ENCODE assay signal across 17 mouse cellular contexts in the genomic region with DNA sequence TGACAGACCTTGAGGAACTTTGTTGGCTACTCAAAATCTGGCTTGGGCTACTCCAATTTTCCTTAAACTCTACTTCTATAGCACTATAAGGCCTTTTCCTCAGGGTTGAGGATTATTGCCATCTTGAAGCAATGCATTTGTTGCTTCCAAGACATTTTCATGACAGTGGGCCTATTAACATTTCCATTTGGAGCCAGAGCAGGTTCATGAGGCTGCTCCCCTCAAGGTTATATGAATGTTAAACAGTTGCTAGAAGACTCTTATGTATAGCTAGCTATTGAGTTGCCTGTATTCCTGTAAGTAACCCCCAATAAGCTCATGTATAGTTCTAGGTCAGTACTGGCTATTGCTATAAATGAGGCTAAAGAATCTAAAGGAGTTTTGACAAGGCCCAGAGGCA. TPM values are rescaled to one million over a fixed set of nuclear protein-coding genes. Genes with fewer than 3 reads are reported as not detected.
A peak's percentile ranks its signal among the peaks of the same experiment; 100 is the strongest.
DNase-seq lines count a peak whose midpoint lies in the region; ATAC-seq lines count a peak whose summit lies in the region.
"Had no signal": no experiment of that assay in that cellular context is flagged by ENCODE, and none has a peak within 500 bp of the region (broad histone marks: within the 10 kb centered on the region; RNA-seq: fewer than 3 reads in every experiment).

No protein-coding gene starts in this region.

- 0 out of 2 replicates have a peak, but pooled peaks have one; percentile 3 for ATAC-seq in megakaryocyte-erythroid progenitor cell, adult 5-6 weeks (replicated peaks; ENCODE audit: low FRiP score, low TSS enrichment, poor library complexity, severe bottlenecking)
- ATAC-seq: activated CD4-positive, CD25-positive, alpha-beta regulatory T cell, adult 4 months; forebrain, embryonic 14.5 days; forebrain, embryonic 16.5 days; Patski had no signal

- DNase-seq in ES-CJ7 (ENCODE audit: low read depth, low spot score) (peak; percentile 41), R1 (ENCODE audit: low read depth, low spot score) (peak; percentile 63)
- DNase-seq in right cerebral cortex, postnatal 25 days = no peak
- no peak for DNase-seq in left cerebral cortex, adult 11 months (ENCODE audit: low spot score)
- DNase-seq: adrenal gland, adult 8-10 months; adrenal gland, postnatal 14 days; adrenal gland, postnatal 36 days; cerebellum, adult 11-12 months; cerebellum, adult 2 months; cerebellum, adult 9-10 months; cerebellum, postnatal 10 days; cerebellum, postnatal 25 days had no signal

RNA-seq across cellular contexts. Expression of gene Resf1, which starts 28.8 kb away (rescaled TPM):
- total RNA-seq in megakaryocyte-erythroid progenitor cell, adult 5-6 weeks (2014; fragmentation: Nextera tagmentation) = 48.3 and 72.8 TPM in 2 replicates
- 64.1 and 71.6 TPM in 2 replicates for total RNA-seq in megakaryocyte-erythroid progenitor cell, adult 5-6 weeks (2017)

Comparison
In these comparisons a context has a peak if more than half of its experiments do, and no peak if none do; other contexts are left out.
1. DNase-seq: peak in ES-CJ7 (single experiment) and R1 (single experiment); none in right cerebral cortex, postnatal 25 days (single experiment) and left cerebral cortex, adult 11 months (single experiment).